Mouse (Mus musculus) c-Kit-positive CD71-negative TER-119-negative erythroid progenitor cells, embryonic 14.5 days (primary cell): ENCODE data around the gene Tmem158.

Experiments used
- DNase-seq: peaks from one replicate; pipeline ENCODE4 v3.0.0-alpha.2; 2013; ENCODE audit warnings: low read depth

Gene Tmem158

DNA sequence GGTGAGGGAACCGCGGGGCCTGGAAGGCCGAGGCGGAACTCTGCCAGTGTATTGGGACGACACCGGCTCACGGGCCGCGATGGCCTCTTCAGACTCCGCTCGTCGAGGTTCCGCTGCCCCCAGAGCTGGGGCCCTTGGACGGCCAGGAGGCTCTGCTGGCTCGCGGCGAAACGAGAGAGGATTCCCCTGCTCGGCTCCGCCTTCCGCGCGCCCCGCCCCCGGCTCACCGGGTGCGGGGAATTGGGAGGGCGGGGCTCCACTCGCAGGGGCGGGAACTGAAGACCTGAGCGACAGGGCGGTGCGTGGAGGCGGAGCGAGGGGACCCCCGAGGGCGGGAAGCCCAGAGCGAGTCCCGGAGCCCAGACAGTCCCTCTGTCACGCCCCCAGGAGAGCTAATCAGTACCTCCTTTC lies at the start of gene Tmem158:
Tmem158 (minus strand) TSS at position 154 of the 411 bp plus-strand sequence.
- DNase-seq, result peak; percentile 86

DNA sequence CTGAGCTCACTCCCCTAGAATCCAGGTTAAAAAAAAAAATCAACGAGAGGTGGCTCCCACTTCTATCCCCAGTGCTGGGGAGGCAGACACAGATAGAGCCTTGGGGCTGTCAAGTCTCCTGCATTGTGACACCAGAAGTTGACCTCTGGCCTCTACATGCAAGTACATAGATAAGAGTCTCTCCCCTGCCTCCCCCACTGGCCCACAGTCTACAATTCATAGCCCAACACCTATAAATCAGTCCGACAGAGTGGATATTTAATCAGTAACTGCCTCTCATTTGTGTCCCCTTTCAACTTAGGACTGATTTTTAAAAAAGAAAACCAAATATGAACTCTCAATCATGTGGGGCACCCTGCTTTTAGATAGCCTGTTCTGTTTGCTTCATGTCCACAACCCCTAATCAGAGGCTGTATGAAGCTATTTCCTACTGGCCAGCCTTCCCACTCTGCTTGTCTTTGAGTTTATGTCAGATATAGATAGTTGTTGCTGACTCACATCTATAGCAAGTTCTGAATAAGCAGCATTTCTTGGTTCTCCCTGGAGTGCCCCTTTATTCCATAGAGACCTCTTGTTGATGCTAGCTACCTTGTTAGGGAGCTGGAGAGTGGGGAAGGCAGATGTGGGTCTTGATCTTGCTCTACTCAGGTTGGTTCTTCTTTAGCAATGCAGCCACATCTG lies 49.3 kb upstream of the Tmem158 start:
- DNase-seq, result no peak

DNA sequence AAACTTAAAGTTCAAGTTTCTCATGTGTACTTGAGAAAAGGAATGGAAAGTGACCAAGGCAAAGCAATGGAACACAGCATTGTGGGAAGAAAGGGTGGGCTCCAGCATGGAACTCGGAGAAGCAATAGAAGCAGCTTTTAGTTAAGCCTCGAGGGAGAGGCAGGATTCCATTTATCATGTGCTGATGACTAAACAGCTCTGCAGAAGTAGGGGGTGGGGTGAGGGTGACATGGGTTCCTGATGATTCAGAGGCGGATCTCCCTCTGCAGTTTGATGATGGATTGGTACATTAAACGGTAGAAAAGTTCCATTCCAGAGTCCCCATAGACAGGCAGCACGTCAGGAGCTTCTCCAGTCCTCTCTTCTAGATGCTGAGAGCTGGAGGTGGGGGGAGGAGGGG lies 48.5 kb upstream of the Tmem158 start:
- no peak for DNase-seq

DNA sequence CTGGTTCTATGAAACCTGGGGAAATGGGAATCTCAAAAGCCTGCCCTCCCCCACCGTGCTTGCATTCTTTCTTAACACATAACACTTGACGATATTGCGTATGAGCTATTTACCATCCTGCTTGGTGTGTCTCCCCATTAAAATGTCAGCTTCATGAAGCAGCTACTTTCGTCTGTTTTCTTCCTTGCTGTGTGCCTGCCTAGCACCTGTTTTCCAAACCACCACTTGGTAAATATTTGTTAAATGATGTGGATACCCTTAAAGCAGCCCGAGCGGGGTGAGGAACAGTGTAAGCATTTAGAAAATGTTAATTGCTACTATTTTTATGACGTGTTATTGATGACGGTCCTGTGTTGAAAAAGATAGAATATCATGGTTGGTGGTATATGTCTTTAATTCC lies 44.4 kb upstream of the Tmem158 start:
- DNase-seq, result no peak

DNA sequence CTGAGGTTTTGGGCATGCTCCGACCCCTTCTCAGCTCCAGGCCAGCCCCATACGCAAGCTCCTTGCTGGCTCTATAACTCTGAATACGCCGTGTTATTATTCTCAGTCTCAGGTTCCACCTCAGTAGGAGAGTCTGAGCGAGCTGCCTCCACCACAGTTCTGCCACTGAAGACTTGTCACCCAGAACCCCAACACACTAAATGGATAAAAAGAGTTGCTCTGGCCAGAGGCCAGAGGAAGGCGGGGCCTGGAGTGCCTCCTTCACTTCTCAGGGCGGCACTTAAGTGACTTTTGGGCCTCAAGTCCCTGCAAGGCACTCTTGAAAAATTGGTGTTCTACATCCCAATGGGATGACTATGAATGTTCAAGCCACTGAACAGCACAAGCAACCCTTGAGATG lies 43.4 kb upstream of the Tmem158 start:
- DNase-seq, result no peak

DNA sequence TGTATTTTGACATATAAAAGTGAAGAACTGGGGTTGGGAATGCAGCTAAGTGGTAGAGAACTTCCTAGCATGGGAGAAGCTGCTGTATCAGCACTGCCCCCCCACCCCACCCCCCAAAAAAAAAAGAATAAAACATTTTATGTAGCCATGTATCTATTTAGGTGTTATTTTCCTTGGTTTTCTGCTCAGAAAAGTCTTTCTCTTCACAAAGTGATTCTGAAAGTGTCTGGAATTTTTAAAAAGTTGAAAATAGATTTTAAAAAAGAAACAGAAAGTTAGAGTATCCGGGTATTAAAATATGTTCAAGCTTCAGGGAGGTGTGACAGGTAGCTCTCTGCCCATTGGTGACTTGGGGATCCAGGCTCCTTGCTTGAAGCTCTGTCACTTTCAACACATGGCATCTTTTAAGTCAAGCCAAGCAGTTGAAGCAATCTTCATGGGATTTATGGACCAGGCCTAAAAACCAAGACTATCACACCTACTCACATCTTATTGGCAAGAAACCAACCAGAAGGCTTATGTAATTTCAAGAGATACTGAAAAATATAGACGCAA lies 42.3 kb upstream of the Tmem158 start:
- DNase-seq, result no peak

DNA sequence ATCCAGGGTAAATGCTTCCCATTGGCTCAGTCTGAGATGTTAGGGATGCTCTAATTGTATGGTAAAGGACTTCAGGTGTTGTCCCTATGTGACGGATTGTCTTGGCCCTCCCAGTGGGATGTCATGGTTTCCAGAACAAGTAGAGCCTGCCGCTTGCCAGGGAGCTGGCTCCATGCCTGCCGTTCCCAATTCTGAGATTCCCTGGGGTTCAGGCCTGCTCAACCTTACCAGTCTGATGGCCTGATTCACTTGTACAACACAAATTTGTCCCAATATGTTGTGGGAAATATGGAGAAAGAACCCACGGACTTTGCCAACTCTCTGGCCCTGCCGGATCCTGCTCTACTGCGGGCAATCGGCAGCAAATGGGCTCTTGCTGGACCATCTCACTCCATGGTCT lies 37.3 kb upstream of the Tmem158 start:
- no peak for DNase-seq

DNA sequence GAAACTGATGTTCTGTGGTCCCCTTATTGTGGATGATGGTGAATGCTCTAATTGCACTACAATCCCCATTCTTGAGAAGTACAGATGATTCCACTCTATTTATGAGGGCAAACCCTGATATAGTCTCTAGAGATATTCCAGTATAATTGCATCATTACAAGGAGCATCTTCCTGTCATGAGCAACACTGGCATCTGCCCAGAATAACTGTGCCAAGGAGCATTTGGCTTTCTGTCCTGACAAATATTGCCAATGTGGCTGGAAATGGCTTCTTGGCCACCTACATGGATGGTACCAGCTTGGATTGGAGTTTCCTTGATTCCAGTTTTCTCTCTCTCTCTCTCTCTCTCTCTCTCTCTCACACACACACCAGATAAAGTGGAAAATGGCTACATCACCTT lies 35.7 kb upstream of the Tmem158 start:
- no peak for DNase-seq

DNA sequence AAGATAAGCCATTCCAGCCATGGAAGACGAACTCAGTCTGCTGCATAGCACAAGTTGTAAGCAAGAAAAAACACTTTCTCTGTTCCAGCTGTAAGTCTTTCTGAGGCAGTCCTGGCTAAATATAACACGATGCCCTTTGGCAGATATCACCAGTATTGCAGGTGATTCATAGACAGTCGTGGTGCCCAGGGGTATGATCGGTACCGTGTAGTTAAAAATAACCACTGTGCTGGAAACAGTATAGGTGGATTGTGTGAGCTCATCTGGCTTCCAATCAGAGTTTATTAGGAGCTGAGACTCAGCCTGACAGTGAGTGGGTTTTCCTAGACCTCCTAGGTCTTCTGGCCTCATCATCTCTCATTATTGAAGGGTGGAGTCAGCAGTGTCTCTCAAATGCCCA lies 34.0 kb upstream of the Tmem158 start:
- DNase-seq, result no peak

DNA sequence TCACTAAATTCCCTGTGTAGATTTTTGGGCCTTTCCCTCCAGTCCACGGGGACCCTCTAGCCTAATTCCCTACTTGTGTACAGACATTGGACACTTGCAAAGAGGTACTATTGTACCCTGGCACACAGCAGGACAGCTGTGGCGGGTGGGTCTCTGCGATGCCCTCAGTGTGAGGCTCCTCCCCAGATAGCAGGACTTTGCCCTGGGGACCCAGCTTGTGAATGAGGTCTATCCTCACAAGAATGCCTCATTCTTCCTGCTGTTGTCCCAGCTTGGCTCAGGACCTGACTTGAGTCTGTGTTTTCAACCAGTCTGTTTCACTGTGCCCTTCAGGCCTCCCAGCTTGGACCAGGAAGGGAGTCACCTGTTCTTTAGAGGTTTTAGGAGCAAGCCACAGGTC lies 27.8 kb upstream of the Tmem158 start:
- no peak for DNase-seq

DNA sequence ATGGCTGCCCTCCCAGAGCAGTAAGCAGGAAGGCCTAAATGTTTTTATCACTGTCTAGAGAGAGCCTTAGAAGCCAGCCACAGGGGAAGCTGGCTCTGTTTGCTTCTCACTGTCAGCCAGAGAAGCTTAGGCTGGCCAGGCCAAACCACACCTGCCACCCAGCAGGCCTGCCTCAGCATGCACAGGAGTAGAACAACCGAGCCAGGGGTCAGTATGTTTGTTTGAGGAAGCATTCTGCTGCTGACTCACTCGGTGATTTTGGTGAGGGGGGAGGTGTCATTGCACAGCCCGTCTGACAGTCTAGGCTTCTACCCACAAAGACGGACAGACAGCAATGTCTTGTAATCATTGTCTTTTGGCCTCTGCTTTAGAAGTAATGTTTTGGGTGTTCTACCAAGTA lies 25.1 kb upstream of the Tmem158 start:
- peak; percentile 31 for DNase-seq

DNA sequence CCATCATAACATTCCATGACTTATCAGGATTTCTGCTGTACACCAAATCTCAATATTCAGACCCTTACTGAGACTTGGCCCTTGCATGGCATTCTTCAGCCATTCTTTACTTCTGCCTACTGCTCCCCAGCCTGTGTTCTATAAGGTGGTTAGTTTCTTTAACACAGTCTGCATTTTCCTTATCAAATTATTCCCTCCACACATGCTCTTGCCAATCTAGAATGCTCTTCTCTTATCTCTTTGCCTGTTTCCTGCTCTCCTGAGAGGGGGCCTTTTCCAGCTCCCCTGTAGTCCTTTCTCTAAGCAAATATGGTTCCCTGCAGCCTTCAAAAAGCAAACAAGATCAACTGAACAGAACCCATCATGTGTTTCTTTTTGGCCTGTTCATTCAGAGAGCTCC lies 20.2 kb upstream of the Tmem158 start:
- DNase-seq, result no peak

DNA sequence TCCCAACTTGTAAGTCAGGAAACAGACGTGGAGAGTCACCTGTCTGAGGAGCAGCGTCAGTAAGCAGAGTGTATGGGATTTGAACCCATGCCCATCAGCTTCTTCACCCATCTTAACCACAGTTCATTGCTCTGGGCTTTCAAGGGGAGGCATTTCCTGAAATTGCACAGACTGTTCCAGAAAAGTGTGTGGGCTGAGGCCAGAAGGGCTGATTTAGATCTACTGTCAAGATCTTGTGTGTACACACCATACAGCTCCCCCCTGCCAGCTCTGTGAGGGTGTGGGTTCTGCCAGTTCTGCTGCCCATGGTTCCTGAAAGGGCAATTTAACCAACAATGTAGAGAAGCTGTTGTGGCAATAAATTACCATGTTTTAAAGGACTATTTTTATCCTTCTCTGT lies 17.4 kb upstream of the Tmem158 start:
- no peak for DNase-seq

DNA sequence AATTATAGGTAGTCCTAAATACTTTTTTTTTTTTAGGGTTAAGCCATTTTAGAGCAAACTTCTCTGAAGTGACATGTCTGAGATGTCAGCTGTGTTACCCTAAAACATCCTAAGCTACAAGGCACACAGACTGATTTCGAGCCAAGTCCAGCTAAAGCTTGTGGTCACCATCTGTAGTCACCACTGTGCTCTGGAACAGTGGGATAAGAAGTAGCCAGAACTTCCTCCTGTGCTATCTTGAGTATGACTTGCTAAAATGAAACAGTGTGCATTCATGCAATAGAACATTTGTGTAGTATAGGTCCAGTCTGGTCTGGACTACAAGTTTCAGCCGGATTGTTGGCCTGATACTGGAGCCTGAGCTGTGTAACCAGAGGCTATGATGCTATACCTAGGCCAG lies 14.8 kb upstream of the Tmem158 start:
- DNase-seq, result no peak

DNA sequence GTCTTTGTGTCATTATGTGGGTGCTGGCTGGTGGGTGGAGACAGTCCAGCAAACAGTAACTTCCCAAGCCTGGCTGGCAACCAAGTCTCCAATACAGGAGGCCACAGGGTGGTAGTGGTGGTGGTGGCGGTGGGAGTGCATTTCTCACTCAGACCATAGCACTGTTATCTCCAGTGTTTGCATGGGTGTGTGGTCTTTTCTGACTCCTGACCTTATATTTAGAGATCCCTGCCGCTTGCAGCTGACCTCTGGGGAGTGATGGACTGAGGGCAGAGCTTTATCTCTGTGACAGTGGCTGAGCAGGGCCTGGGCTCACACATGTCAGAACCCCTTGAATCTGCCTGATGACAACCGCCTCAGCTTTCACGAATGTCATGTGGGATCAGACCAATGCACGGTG lies 14.1 kb upstream of the Tmem158 start:
- DNase-seq, result no peak

DNA sequence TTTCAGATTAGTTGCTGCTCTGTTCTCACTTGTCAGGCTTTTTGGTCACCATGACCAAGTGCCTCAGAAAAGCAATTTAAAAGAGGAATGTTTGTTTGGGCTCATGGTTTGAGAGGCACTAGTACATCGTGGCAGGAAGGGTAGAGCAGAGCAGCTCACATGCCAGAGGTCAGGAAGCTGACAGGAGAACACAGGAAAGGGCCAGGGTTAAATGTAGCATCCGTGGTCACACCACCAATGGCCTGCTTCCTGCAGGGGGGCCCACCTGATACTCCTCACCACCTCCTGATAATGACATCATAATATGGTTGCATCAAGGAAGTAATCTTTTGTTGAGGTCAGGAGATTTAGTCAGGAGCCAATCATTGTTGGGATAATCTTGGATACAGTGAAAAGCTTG lies 13.3 kb upstream of the Tmem158 start:
- DNase-seq, result no peak

DNA sequence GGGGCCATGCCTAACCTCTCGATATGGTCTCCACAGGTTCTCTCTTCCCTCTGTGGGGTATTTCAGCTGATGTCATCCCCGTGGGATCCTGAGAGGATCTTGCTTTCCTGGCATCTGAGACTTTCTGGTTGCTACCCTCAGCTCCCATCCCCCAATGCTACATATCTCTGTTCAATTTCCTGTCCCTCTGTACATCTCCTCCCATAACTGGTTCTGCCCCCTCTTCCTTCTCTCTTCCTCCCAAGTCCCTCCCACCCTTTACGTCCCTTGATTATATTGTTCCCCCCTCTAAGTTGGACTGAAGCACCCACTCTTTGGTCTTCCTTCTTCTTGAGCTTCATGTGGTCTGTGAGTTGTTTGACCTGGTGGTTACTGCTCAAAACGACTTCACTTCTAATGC lies 11.0 kb upstream of the Tmem158 start:
- DNase-seq, result no peak

DNA sequence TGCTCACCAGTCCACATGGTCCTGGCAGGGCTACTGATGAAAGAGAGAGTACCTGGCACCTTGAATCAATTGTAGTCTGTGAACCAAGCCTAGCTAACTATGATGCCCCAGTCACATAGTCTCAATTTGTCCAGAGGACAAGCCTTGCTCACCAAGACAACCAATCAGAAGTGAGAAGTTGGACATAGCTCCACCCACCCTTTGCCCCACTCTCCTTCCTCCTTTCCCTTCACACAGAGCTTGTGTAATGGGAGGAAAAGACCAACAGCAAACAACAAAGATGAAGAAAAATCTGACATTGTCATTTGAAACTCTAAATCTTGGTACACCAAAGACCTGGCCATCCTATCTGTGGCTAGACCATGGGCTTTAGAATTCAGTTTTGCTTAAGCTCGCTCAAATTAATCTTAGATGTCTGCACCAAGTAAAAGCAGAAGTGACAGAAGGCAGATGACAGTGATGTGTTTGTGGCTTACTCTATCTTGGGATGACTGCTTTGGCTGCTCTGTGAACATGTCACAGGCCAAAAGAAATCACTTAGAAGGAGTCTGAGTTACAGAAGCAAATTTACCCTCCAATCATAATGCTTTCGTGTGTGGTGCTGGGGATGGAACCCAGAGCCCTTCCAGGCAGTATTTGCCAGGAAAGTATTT lies 9.5 kb upstream of the Tmem158 start:
- DNase-seq, result peak; percentile 30

DNA sequence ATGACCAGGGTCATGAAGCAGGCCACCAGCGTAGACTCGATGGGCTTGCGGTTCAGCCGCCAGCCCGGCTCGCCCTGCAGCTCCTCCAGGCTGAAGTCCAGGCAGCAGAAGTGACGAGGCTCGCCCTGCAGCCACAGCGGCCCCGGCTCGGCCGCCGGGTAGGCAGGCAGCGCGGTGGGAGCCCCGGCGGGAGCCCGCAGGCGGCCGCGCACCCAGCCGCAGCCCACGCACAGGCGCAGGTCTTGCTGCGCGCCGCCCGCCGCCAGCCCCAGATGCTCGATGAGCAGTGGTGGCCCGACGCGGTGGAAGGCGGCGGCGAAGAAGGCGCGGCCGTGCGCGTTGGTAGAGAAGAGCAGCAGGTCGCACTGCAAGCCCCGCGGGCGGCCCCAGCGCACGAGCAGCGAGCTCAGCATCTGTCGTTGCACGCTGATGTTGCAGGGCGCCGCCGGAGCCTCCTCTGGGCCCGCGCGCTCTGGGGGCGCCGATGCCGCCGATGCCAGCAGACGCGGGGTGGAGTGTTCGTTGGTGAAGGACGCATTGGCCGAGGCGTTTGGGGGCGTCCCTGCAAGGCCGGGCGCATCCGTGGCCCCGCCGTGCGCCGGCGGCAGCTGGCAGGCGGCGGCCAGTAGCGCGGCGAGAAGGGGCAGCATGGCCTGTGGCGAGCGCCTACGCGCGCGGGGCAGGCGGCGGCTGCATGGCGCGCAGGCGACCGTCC lies 511 bp downstream of the Tmem158 start:
- peak; percentile 28 for DNase-seq

DNA sequence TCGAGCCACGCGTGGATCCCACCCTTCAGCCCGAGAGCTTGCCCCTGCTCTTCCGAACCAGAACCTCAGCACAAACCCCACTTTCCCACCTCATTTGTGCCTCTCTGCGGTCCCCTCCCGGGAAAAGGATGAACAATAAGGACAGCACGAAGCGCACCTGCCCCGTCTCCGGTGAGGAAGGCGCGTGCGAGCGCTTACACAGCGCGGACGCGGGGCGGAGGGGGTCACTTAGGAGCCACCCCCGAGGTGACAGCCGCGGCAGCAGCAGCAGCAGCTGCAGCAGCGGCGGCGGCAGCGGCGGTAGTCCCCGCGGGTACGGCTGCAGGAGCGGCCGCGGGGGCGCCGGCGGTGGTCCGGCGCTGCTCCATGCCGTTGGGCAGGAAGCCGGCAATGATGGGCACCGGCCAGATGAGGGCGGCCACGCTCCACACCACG lies 1.1 kb downstream of the Tmem158 start:
- peak; percentile 38 for DNase-seq

DNA sequence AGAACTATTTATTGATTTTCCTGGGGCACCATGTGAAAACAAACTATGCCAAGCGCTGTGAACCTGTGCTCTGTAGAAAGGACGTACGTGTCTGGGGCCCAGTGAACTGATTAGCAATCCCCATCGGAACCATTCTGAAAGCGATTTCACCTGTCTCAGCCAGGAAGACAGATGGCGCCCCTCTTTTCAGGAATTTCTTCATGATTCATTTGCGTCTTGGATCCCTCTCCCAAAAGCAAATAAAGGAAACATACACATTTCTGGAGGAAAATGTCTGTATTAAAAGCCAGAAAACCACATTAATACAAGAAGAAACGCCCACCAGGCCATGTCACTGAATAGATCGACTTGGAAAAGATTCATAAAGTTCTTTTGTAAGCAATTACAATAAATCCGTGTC lies 1.8 kb downstream of the Tmem158 start:
- DNase-seq, result no peak

DNA sequence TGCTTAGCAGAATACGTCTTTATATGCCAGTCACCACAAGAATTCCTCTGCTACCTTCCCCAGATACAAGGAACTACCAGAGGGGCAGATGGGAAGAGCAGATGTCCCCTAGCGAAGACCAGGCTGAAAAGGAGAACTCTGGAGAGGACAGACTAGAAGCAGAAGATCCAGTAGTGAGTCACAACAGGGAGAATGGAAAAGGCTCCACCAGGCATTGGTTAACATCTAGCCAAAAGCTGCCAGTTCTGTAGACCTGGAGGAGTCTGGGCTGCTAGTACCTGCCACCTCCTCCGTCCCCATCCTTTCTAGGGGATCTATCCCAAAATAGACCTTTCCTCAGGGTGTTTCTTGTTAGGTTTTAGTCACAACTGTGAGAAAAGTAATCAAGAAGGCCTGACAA lies 4.8 kb downstream of the Tmem158 start:
- DNase-seq, result no peak

DNA sequence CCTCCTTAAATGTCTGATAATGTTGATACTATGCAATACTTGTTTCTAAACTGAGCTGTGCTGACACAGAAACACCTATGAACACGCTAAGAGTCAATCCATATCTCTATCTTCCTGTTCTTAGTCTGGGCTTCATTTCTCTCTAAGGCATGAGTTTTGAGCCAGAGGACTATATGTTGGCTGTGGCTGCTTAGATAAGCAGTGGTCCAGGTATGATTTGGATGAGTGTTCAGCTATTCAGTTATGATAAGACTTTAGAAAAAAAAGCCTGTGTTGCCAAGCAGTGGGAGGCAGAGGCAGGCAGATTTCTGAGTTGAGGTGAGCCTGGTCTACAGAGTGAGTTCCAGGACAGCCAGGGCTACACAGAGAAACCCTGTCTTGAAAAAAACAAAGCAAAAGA lies 12.6 kb downstream of the Tmem158 start:
- DNase-seq, result no peak
